Mouse (Mus musculus) ES-E14 (cell line): ENCODE results near the gene Mgat4e.

Source experiments
- CHD2 ChIP-seq: IDR thresholded peaks from 2 replicates; pipeline ENCODE4 v1.6.1; 2014; ENCODE audit warnings: mild to moderate bottlenecking, low read depth, low read length, inconsistent platforms
- HCFC1 ChIP-seq: IDR thresholded peaks from 2 replicates; pipeline ENCODE4 v1.6.1; 2012; ENCODE audit warnings: low read length, inconsistent platforms, borderline replicate concordance; ENCODE audit not compliant: insufficient read depth
- ZC3H11A ChIP-seq: IDR thresholded peaks from 2 replicates; pipeline ENCODE4 v1.6.1; 2012; ENCODE audit warnings: low read depth, mild to moderate bottlenecking, inconsistent platforms, low read length, borderline replicate concordance
- ZNF384 ChIP-seq: IDR thresholded peaks from 2 replicates; pipeline ENCODE4 v1.6.1; 2012; ENCODE audit warnings: low read depth, low read length, inconsistent platforms

- TF ChIP-seq HCFC1, result no peak
- TF ChIP-seq ZC3H11A, result no peak
- no peak for TF ChIP-seq CHD2
- no peak for TF ChIP-seq ZNF384
These were observed 34.1 kb upstream of the Mgat4e start for GRCm38 (mm10) chr1:134583560-134583959.
